ENCODE assay signal across 12 mouse cellular contexts in genomic region chr7:45191803-45192363, GRCm38 (mm10). TPM values are rescaled to one million over a fixed set of nuclear protein-coding genes. Genes with fewer than 3 reads are reported as not detected.
DNase-seq lines count a peak whose midpoint lies in the region; ATAC-seq and TF ChIP-seq lines count a peak whose summit lies in the region.
"Had no signal": no experiment of that assay in that cellular context is flagged by ENCODE, and none has a peak within 500 bp of the region (broad histone marks: within the 10 kb centered on the region; RNA-seq: fewer than 3 reads in every experiment).

No protein-coding gene starts in this region.

- intact Hi-C loops in left cerebral cortex, postnatal 14 days (cut with DNase I) = no loop called here

- no peak for TF ChIP-seq POLR2A in thymus, adult 2 months (IDR thresholded peaks at IDR 0.05; ENCODE audit: control insufficient read depth, extremely low read depth, insufficient read depth, low read length, poor library complexity)

- 11% methylated on average over 8 of the region's 8 CpGs for WGBS in intestine, embryonic 15.5 days
- 15% methylated on average over 8 of the region's 8 CpGs for WGBS in intestine, postnatal 0 days
- WGBS in limb, embryonic 10.5 days = 10% methylated on average over 8 of the region's 8 CpGs
- 53% methylated on average over 8 of the region's 8 CpGs for WGBS in thymus, adult 2 months

- H3K9ac ChIP-seq in intestine, embryonic 15.5 days = no peak overlapping the region
- H3K9ac ChIP-seq in intestine, postnatal 0 days (ENCODE audit: low read depth, low read length) = no peak overlapping the region

- no peaks in the 10 kb centered on the region for H3K36me3 ChIP-seq in intestine, embryonic 15.5 days
- H3K36me3 ChIP-seq in intestine, postnatal 0 days (ENCODE audit: control insufficient read depth, insufficient read depth) = no peaks in the 10 kb centered on the region
- H3K36me3 ChIP-seq in limb, embryonic 10.5 days = no peaks in the 10 kb centered on the region
- no peaks in the 10 kb centered on the region for H3K36me3 ChIP-seq in thymus, adult 2 months (ENCODE audit: control insufficient read depth, insufficient read depth, low read length)

- DNase-seq in MN1 (ENCODE audit: low spot score) = peak; percentile 54
- peak; percentile 53 for DNase-seq in embryo, embryonic 9.5 days (ENCODE audit: extremely low spot score)
- peak; percentile 71 for DNase-seq in limb, embryonic 10.5 days (ENCODE audit: low spot score)
- DNase-seq in left cerebral cortex, postnatal 14 days (ENCODE audit: low spot score in 2 of 2) = no peak
- DNase-seq in right cerebral cortex, adult 2 months (ENCODE audit: low spot score in 2 of 2) = no peak
- DNase-seq in thymus, adult 2 months = no peak
- DNase-seq: adrenal gland, postnatal 25 days; kidney, adult 8-10 months; right cerebral cortex, postnatal 4 days had no signal

- peaks cover 5% of the 10 kb centered on the region for H3K4me1 ChIP-seq in intestine, embryonic 15.5 days (replicated peaks)
- no peaks in the 10 kb centered on the region for H3K4me1 ChIP-seq in intestine, postnatal 0 days (replicated peaks; ENCODE audit: control insufficient read depth, insufficient read depth, low read length)
- peaks cover 64% of the 10 kb centered on the region for H3K4me1 ChIP-seq in limb, embryonic 10.5 days
- no peaks in the 10 kb centered on the region for H3K4me1 ChIP-seq in thymus, adult 2 months (replicated peaks; ENCODE audit: control insufficient read depth, insufficient read depth, low read length)

- no peak overlapping the region for H3K4me3 ChIP-seq in intestine, embryonic 15.5 days (replicated peaks)
- no peak overlapping the region for H3K4me3 ChIP-seq in intestine, postnatal 0 days (ENCODE audit: low read depth, low read length)
- peak overlapping the region; percentile 6 for H3K4me3 ChIP-seq in limb, embryonic 10.5 days
- H3K4me3 ChIP-seq in thymus, adult 2 months (ENCODE audit: control insufficient read depth, insufficient read depth, low read length) = no peak overlapping the region

- no peak overlapping the region for H3K27ac ChIP-seq in intestine, embryonic 15.5 days
- no peak overlapping the region for H3K27ac ChIP-seq in intestine, postnatal 0 days (ENCODE audit: low read depth, low read length)
- peak overlapping the region; percentile 61 for H3K27ac ChIP-seq in limb, embryonic 10.5 days
- no peak overlapping the region for H3K27ac ChIP-seq in thymus, adult 2 months (ENCODE audit: control insufficient read depth, insufficient read depth, low read length)

- peaks cover 34% of the 10 kb centered on the region for H3K27me3 ChIP-seq in intestine, embryonic 15.5 days (replicated peaks)
- H3K27me3 ChIP-seq in intestine, postnatal 0 days (replicated peaks; ENCODE audit: control insufficient read depth, insufficient read depth, low read length) = peaks cover 21% of the 10 kb centered on the region; the same call in 1 of the 2 replicates
- peaks cover 73% of the 10 kb centered on the region for H3K27me3 ChIP-seq in limb, embryonic 10.5 days (ENCODE audit: low read depth, poor library complexity, severe bottlenecking)
- no peaks in the 10 kb centered on the region for H3K27me3 ChIP-seq in thymus, adult 2 months (ENCODE audit: control insufficient read depth, insufficient read depth, low read length)

- ATAC-seq in intestine, embryonic 15.5 days = peak; percentile 37
- no peak for ATAC-seq in intestine, postnatal 0 days

- H3K4me2 ChIP-seq in intestine, embryonic 15.5 days (replicated peaks) = no peak overlapping the region
- no peak overlapping the region for H3K4me2 ChIP-seq in intestine, postnatal 0 days (replicated peaks; ENCODE audit: low read depth)

- no peak for TF ChIP-seq CTCF in intestine, postnatal 0 days (IDR thresholded peaks at IDR 0.05; ENCODE audit: low read depth)
- no peak for TF ChIP-seq CTCF in thymus, adult 2 months (IDR thresholded peaks at IDR 0.05; ENCODE audit: borderline replicate concordance, control insufficient read depth, extremely low read depth, insufficient read depth, low read length, poor library complexity)

- H3K9me3 ChIP-seq in intestine, embryonic 15.5 days = no peaks in the 10 kb centered on the region
- H3K9me3 ChIP-seq in intestine, postnatal 0 days (ENCODE audit: control insufficient read depth) = no peaks in the 10 kb centered on the region
- no peaks in the 10 kb centered on the region for H3K9me3 ChIP-seq in limb, embryonic 10.5 days (replicated peaks)

RNA-seq across cellular contexts. Expression of gene Pth2, which starts 11.1 kb away (rescaled TPM):
- polyA plus RNA-seq in intestine, embryonic 15.5 days (2015; fragmentation: Nextera tagmentation; extraction: Ambion mirVana) = not detected in 2 replicates
- not detected in 2 replicates for polyA plus RNA-seq in intestine, postnatal 0 days (2015; fragmentation: Nextera tagmentation; extraction: Ambion mirVana)
- not detected in 2 replicates for polyA plus RNA-seq in limb, embryonic 10.5 days (2016; fragmentation: Nextera tagmentation; extraction: Ambion mirVana)
- not detected for total RNA-seq in left cerebral cortex, postnatal 14 days (2021)
- polyA plus RNA-seq in thymus, adult 2 months (2012; rRNA removed) = not detected in 2 replicates
- total RNA-seq: adrenal gland, postnatal 25 days; megakaryocyte, adult 5-6 weeks had no signal

RNA-seq across cellular contexts. Expression of gene Gfy, which starts 12.5 kb away (rescaled TPM):
- not detected in 2 replicates for polyA plus RNA-seq in intestine, embryonic 15.5 days (2015; fragmentation: Nextera tagmentation; extraction: Ambion mirVana)
- polyA plus RNA-seq in intestine, postnatal 0 days (2015; fragmentation: Nextera tagmentation; extraction: Ambion mirVana) = not detected in 2 replicates
- not detected in 2 replicates for polyA plus RNA-seq in limb, embryonic 10.5 days (2016; fragmentation: Nextera tagmentation; extraction: Ambion mirVana)
- under 1 TPM in 1 of 2 experiments, not detected in 1; 0.18 TPM for total RNA-seq in left cerebral cortex, postnatal 14 days (2021)
- polyA plus RNA-seq in thymus, adult 2 months (2012; rRNA removed) = 0.09 and 0.11 TPM in 2 replicates
- total RNA-seq: adrenal gland, postnatal 25 days; megakaryocyte, adult 5-6 weeks had no signal

RNA-seq across cellular contexts. Expression of gene Ccdc155, which starts 12.8 kb away (rescaled TPM):
- polyA plus RNA-seq in intestine, embryonic 15.5 days (2015; fragmentation: Nextera tagmentation; extraction: Ambion mirVana) = 0.61 and 0.69 TPM in 2 replicates
- polyA plus RNA-seq in intestine, postnatal 0 days (2015; fragmentation: Nextera tagmentation; extraction: Ambion mirVana) = 0.07 TPM in 1 of 2 replicates, not detected in the other
- 0.45 and 0.68 TPM in 2 replicates for polyA plus RNA-seq in limb, embryonic 10.5 days (2016; fragmentation: Nextera tagmentation; extraction: Ambion mirVana)
- 1 to 10 TPM; 3.0 to 3.5 TPM for total RNA-seq in left cerebral cortex, postnatal 14 days (2021)
- polyA plus RNA-seq in thymus, adult 2 months (2012; rRNA removed) = 0.32 and 0.37 TPM in 2 replicates
- total RNA-seq: megakaryocyte, adult 5-6 weeks had no signal

RNA-seq across cellular contexts. Expression of gene Dkkl1, which starts 20.1 kb away (rescaled TPM):
- polyA plus RNA-seq in intestine, embryonic 15.5 days (2015; fragmentation: Nextera tagmentation; extraction: Ambion mirVana) = 1.0 and 1.1 TPM in 2 replicates
- 0.47 and 0.55 TPM in 2 replicates for polyA plus RNA-seq in intestine, postnatal 0 days (2015; fragmentation: Nextera tagmentation; extraction: Ambion mirVana)
- 0.21 and 0.41 TPM in 2 replicates for polyA plus RNA-seq in limb, embryonic 10.5 days (2016; fragmentation: Nextera tagmentation; extraction: Ambion mirVana)
- total RNA-seq in left cerebral cortex, postnatal 14 days (2021) = 10 to 100 TPM; 13.7 to 17.3 TPM
- polyA plus RNA-seq in thymus, adult 2 months (2012; rRNA removed) = 3.0 and 3.5 TPM in 2 replicates
- total RNA-seq: adrenal gland, postnatal 25 days had no signal

RNA-seq across cellular contexts. Expression of gene Tead2, which starts 23.7 kb away (rescaled TPM):
- polyA plus RNA-seq in intestine, embryonic 15.5 days (2015; fragmentation: Nextera tagmentation; extraction: Ambion mirVana) = 93.2 and 97.0 TPM in 2 replicates
- polyA plus RNA-seq in intestine, postnatal 0 days (2015; fragmentation: Nextera tagmentation; extraction: Ambion mirVana) = 18.7 and 20.8 TPM in 2 replicates
- 435 and 481 TPM in 2 replicates for polyA plus RNA-seq in limb, embryonic 10.5 days (2016; fragmentation: Nextera tagmentation; extraction: Ambion mirVana)
- 1 to 10 TPM; 5.6 to 6.1 TPM for total RNA-seq in left cerebral cortex, postnatal 14 days (2021)
- 5.0 and 8.5 TPM in 2 replicates for polyA plus RNA-seq in thymus, adult 2 months (2012; rRNA removed)
- total RNA-seq: megakaryocyte, adult 5-6 weeks had no signal

Comparison
In these comparisons a context has a peak if more than half of its experiments do, and no peak if none do; other contexts are left out.
1. DNase-seq: peak in MN1 (single experiment), embryo, embryonic 9.5 days (single experiment) and limb, embryonic 10.5 days (single experiment); none in left cerebral cortex, postnatal 14 days (0 of 2), right cerebral cortex, adult 2 months (0 of 2) and thymus, adult 2 months (single experiment).